In the genomic region with DNA sequence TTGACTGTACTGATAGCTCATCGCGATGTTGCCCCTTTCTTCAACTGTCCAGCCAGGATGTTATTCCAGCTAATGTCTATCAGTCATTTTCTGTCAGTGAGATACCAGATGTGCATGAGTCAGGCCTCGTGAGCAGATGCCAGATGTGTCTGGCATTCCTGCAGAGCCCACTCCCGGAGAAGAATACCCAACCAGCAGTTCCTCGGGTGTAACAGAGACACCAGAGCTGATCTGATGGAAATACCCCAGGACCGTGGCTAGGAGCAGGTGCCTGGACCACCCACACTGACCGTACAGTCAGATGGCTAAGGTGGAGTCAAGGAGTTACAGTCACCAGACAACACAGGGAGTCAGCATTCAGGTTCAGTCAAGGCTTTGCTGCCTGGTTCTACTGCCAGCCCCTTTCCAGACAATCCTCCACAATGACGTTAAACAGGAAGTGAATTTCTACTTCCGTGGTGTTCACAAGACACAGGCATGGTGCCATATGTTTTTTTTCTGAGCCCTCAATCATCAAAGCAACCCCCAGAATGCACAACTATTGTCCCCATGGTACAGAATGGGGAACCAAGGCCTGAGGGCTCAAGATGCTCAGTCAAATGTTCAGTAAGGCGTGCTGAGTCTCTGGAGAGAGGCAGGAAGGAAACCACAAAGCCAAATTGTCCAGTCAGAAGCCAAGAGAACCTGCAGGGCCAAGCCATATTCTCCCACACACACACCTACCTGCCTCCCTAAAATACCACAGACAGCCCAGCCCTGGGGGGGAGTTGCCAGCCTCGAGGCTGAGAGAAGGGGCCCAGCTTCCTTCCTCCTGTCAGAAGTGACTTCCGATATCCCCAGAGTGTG, we compare ENCODE assay signal across 8 mouse cellular contexts.
DNase-seq lines count a peak whose midpoint lies in the region; ATAC-seq and TF ChIP-seq lines count a peak whose summit lies in the region.

No protein-coding gene starts in this region.

- ATAC-seq in megakaryocyte-erythroid progenitor cell, adult 5-6 weeks (replicated peaks; ENCODE audit: low FRiP score, low TSS enrichment, poor library complexity, severe bottlenecking): peak; percentile 16

- WGBS in cerebellum, adult 2 months: 63% methylated on average over 12 of the region's 12 CpGs
- 32% methylated on average over 12 of the region's 12 CpGs for WGBS in thymus, adult 2 months

- no peaks in the 10 kb centered on the region for H3K27me3 ChIP-seq in cerebellum, adult 2 months (ENCODE audit: control insufficient read depth, insufficient read depth, low read length)
- H3K27me3 ChIP-seq in thymus, adult 2 months (ENCODE audit: control insufficient read depth, insufficient read depth, low read length): no peaks in the 10 kb centered on the region

- no peak for TF ChIP-seq CTCF in cerebellum, adult 2 months (IDR thresholded peaks at IDR 0.05; ENCODE audit: borderline replicate concordance, insufficient read depth, low read depth, low read length)
- TF ChIP-seq CTCF in thymus, adult 2 months (IDR thresholded peaks at IDR 0.05; ENCODE audit: borderline replicate concordance, control insufficient read depth, extremely low read depth, insufficient read depth, low read length, poor library complexity): no peak

- no peaks in the 10 kb centered on the region for H3K36me3 ChIP-seq in thymus, adult 2 months (ENCODE audit: control insufficient read depth, insufficient read depth, low read length)

- DNase-seq in cerebellum, adult 2 months: no peak
- DNase-seq in cerebellum, adult 11-12 months: no peak
- peak; percentile 37 for DNase-seq in thymus, adult 2 months
- DNase-seq in thymus, adult 18-20 months: no peak
- no peak for DNase-seq in right cerebral cortex, postnatal 14 days
- no peak for DNase-seq in cerebellum, adult 9-11 months
- DNase-seq in ovary, postnatal 14 days (ENCODE audit: low spot score): no peak

- H3K4me3 ChIP-seq in cerebellum, adult 2 months (replicated peaks; ENCODE audit: insufficient read depth, low read depth, low read length): no peak overlapping the region
- H3K4me3 ChIP-seq in thymus, adult 2 months (ENCODE audit: control insufficient read depth, insufficient read depth, low read length): no peak overlapping the region

- no peak for TF ChIP-seq POLR2A in cerebellum, adult 2 months (IDR thresholded peaks at IDR 0.05; ENCODE audit: borderline replicate concordance, insufficient read depth, low read length)
- TF ChIP-seq POLR2A in thymus, adult 2 months (IDR thresholded peaks at IDR 0.05; ENCODE audit: control insufficient read depth, extremely low read depth, insufficient read depth, low read length, poor library complexity): no peak

- H3K4me1 ChIP-seq in cerebellum, adult 2 months (ENCODE audit: control insufficient read depth, insufficient read depth, low read length): peaks cover 40% of the 10 kb centered on the region
- H3K4me1 ChIP-seq in thymus, adult 2 months (replicated peaks; ENCODE audit: control insufficient read depth, insufficient read depth, low read length): peaks cover 39% of the 10 kb centered on the region

- peak overlapping the region; percentile 16 for H3K27ac ChIP-seq in cerebellum, adult 2 months (ENCODE audit: insufficient read depth, low read length)
- peak overlapping the region; percentile 30 for H3K27ac ChIP-seq in thymus, adult 2 months (ENCODE audit: control insufficient read depth, insufficient read depth, low read length)
